Mouse (Mus musculus) liver, embryonic 14.5 days (tissue): ENCODE measurements at regions not wholly inside any gene's neighbourhood (a gene's known extent, or its start where the extent isn't known, plus 50 kb on each side); places are given as distances from the start of the nearest gene placed in this dataset.

Source experiments
- ATAC-seq: fragments of 200-750 bp; cut with Nextera tagmentation; 2 replicates; pipeline ENCODE4 v1.8.0; 2017; ENCODE audit warnings: moderate number of reproducible peaks, mild to moderate bottlenecking, moderate library complexity; ENCODE audit not compliant: insufficient read depth
- DNase-seq, 3 experiments: peaks; one replicate each; pipeline ENCODE4 v3.0.0-alpha.2; 2012 to 2013; ENCODE audit warnings: low read depth in 3 of 3, low spot score in 3 of 3
- H3K27ac ChIP-seq: fragments of 300-500 bp; sonication (generic); 2 replicates; pipeline ENCODE4 v1.5.1; 2014; ENCODE audit warnings: moderate library complexity, mild to moderate bottlenecking, control low read depth, inconsistent platforms
- H3K27me3 ChIP-seq: fragments of 300-500 bp; sonication (generic); 2 replicates; pipeline ENCODE4 v1.6.1; 2014; ENCODE audit warnings: mild to moderate bottlenecking, low read length, moderate library complexity; ENCODE audit not compliant: control insufficient read depth, insufficient read depth
- H3K36me3 ChIP-seq: fragments of 300-500 bp; sonication (generic); replicated peaks from 2 replicates; pipeline ENCODE4 v1.6.1; 2014; ENCODE audit warnings: low read depth; ENCODE audit not compliant: control insufficient read depth, insufficient read depth
- H3K4me1 ChIP-seq, 2 experiments: fragments of 200-500 bp in 1 of 2; fragments of 300-500 bp in 1 of 2; sonication (generic) in 1 of 2; replicated peaks; 2 replicates each; pipeline ENCODE4 v1.6.1; 2012 to 2014; ENCODE audit warnings: antibody characterized with exemption in 1 of 2, inconsistent platforms in 1 of 2, low read length in 1 of 2; ENCODE audit not compliant: control insufficient read depth in 2 of 2, insufficient read depth in 2 of 2
- H3K4me2 ChIP-seq: fragments of 300-500 bp; sonication (generic); 2 replicates; pipeline ENCODE4 v1.6.1; 2014; ENCODE audit warnings: low read depth, mild to moderate bottlenecking, control low read depth, moderate library complexity
- H3K4me3 ChIP-seq, 2 experiments: fragments of 200-500 bp in 1 of 2; fragments of 300-500 bp in 1 of 2; sonication (generic) in 1 of 2; 2 replicates each; pipeline ENCODE4 v1.5.1; 2012 to 2014; ENCODE audit warnings: low read depth in 2 of 2, low read length in 2 of 2, mild to moderate bottlenecking in 2 of 2, control low read depth in 1 of 2, inconsistent platforms in 1 of 2, moderate library complexity in 1 of 2; ENCODE audit not compliant: insufficient read depth in 1 of 2
- H3K9ac ChIP-seq: fragments of 300-500 bp; sonication (generic); replicated peaks from 2 replicates; pipeline ENCODE4 v1.6.1; 2014; ENCODE audit warnings: mild to moderate bottlenecking, control low read depth, moderate library complexity
- H3K9me3 ChIP-seq: fragments of 300-500 bp; sonication (generic); 2 replicates; pipeline ENCODE4 v1.6.1; 2016; ENCODE audit warnings: low read length, mixed read lengths; ENCODE audit not compliant: control insufficient read depth
- CTCF ChIP-seq: IDR thresholded peaks from 2 replicates; pipeline ENCODE4 v1.5.1; 2016; ENCODE audit warnings: antibody characterized with exemption, low read depth, control low read depth
- EP300 ChIP-seq: IDR thresholded peaks from 2 replicates; pipeline ENCODE4 v1.6.1; 2016; ENCODE audit warnings: antibody characterized with exemption, low read depth
- WGBS: fragments of 180-500 bp; shearing (Covaris S2); extraction: QIAGEN DNeasy Blood & Tissue Kit; methylation state at CpG from one replicate; pipeline ENCODE4 v1.1.7; 2014; ENCODE audit not compliant: insufficient replicate concordance; 5-methylcytosine and 5-hydroxymethylcytosine counted together

GRCm38 (mm10) chr1:183806864-183807730 lies 206.0 kb upstream of the Dusp10 start:
- no peaks in the 10 kb centered on the region for H3K9me3 ChIP-seq
- no peaks in the 10 kb centered on the region for H3K4me1 ChIP-seq
- H3K4me3 ChIP-seq, result no peak overlapping the region
- no peak overlapping the region for H3K9ac ChIP-seq
- H3K27ac ChIP-seq, result no peak overlapping the region
- no peaks in the 10 kb centered on the region for H3K27me3 ChIP-seq
- no peaks in the 10 kb centered on the region for H3K36me3 ChIP-seq
- ATAC-seq (no peak), DNase-seq (no peak)
- WGBS, result 57% methylated on average over 8 of the region's 8 CpGs
- H3K4me2 ChIP-seq, result no peak overlapping the region
- TF ChIP-seq EP300 (no peak), CTCF (no peak)

- no peak overlapping the region for H3K4me2 ChIP-seq
- 63% methylated on average over 2 of the region's 2 CpGs for WGBS
- no peak for DNase-seq
- no peak for ATAC-seq
- H3K4me3 ChIP-seq, result no peak overlapping the region
- no peaks in the 10 kb centered on the region for H3K27me3 ChIP-seq
- no peaks in the 10 kb centered on the region for H3K9me3 ChIP-seq
- no peaks in the 10 kb centered on the region for H3K4me1 ChIP-seq
- H3K9ac ChIP-seq, result no peak overlapping the region
- TF ChIP-seq CTCF (no peak), EP300 (no peak)
- H3K27ac ChIP-seq, result no peak overlapping the region
- H3K36me3 ChIP-seq, result no peaks in the 10 kb centered on the region
These were observed 204.9 kb upstream of the Dusp10 start for GRCm38 (mm10) chr1:183808168-183808567.

GRCm38 (mm10) chr1:183820555-183820954 lies 192.5 kb upstream of the Dusp10 start:
- H3K9me3 ChIP-seq, result no peaks in the 10 kb centered on the region
- H3K9ac ChIP-seq, result no peak overlapping the region
- no peaks in the 10 kb centered on the region for H3K27me3 ChIP-seq
- no peak overlapping the region for H3K4me2 ChIP-seq
- no peaks in the 10 kb centered on the region for H3K4me1 ChIP-seq
- H3K27ac ChIP-seq, result no peak overlapping the region
- DNase-seq, result no peak
- TF ChIP-seq CTCF (no peak), EP300 (no peak)
- WGBS, result 45% methylated on average over 5 of the region's 5 CpGs
- no peak for ATAC-seq
- H3K36me3 ChIP-seq, result no peaks in the 10 kb centered on the region
- no peak overlapping the region for H3K4me3 ChIP-seq

- H3K4me2 ChIP-seq, result no peak overlapping the region
- no peak overlapping the region for H3K4me3 ChIP-seq
- no peaks in the 10 kb centered on the region for H3K9me3 ChIP-seq
- no peak for DNase-seq
- TF ChIP-seq EP300, result no peak
- TF ChIP-seq CTCF, result no peak
- H3K27ac ChIP-seq, result no peak overlapping the region
- H3K27me3 ChIP-seq, result no peaks in the 10 kb centered on the region
- H3K9ac ChIP-seq, result no peak overlapping the region
- H3K36me3 ChIP-seq, result no peaks in the 10 kb centered on the region
- 62% methylated on average over 4 of the region's 4 CpGs for WGBS
- ATAC-seq, result no peak
- H3K4me1 ChIP-seq, result no peaks in the 10 kb centered on the region
These were observed 186.8 kb upstream of the Dusp10 start for GRCm38 (mm10) chr1:183826300-183826699.

GRCm38 (mm10) chr1:183845135-183845534 lies 168.0 kb upstream of the Dusp10 start:
- H3K27me3 ChIP-seq, result no peaks in the 10 kb centered on the region
- peak in 1 of 3 experiments; percentile 1 for DNase-seq
- H3K27ac ChIP-seq, result no peak overlapping the region
- no peaks in the 10 kb centered on the region for H3K9me3 ChIP-seq
- no peak overlapping the region for H3K4me2 ChIP-seq
- H3K9ac ChIP-seq, result no peak overlapping the region
- no peaks in the 10 kb centered on the region for H3K36me3 ChIP-seq
- no peak for TF ChIP-seq CTCF
- TF ChIP-seq EP300, result peak; percentile 48
- no peak overlapping the region for H3K4me3 ChIP-seq
- no peaks in the 10 kb centered on the region for H3K4me1 ChIP-seq
- ATAC-seq, result no peak
- WGBS, result 17% methylated on average over 4 of the region's 4 CpGs
